Mouse (Mus musculus): ENCODE measurements around the gene Map3k5.
"Not testable (repeated sequence)": the region's sequence is repeated elsewhere in the genome, so short reads cannot be mapped to it uniquely, and the experiment has no call there.

Map3k5 gene

DNA sequence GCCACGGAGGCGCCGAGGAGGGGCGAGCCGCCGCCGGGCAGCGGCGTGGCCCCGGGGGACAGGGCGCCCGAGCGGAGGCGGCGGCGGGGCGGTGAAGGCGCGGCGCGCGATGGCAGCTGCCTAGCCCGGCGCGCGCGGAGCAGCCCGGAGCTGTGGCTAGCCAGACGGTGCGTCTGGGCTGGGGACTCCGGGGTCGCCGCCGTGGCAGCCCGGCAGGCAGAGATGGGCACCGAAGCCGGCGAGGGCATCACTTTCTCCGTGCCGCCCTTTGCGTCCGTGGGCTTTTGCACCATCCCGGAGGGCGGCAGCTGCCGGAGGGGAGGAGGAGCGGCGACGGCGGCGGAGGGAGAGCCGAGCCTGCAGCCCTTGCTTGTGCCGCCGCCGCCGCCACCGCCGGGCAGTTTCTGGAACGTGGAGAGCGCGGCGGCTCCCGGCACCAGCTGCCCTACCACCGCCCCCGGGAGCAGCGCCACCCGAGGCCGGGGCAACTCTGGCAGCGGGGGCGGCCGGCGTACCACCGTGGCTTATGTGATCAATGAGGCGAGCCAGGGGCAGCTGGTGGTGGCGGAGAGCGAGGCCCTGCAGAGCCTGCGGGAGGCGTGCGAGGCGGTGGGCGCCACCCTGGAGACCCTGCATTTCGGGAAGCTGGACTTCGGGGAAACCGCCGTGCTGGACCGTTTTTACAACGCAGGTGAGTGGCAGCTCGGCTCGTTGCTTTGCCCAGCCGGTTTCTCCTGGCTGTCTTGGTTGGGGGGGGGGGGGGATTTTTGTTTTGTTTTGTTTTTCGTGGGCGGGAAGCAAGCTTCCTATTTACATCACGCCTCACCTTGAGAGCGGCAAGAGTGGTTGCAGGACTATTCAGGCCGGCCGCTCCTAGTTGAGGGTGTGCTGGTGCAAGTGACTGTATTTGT is at the start of gene Map3k5:
Gene Map3k5, plus strand, starts transcription at position 89 of the 911 bp plus-strand sequence.
- DNase-seq: peak; percentile 57

DNA sequence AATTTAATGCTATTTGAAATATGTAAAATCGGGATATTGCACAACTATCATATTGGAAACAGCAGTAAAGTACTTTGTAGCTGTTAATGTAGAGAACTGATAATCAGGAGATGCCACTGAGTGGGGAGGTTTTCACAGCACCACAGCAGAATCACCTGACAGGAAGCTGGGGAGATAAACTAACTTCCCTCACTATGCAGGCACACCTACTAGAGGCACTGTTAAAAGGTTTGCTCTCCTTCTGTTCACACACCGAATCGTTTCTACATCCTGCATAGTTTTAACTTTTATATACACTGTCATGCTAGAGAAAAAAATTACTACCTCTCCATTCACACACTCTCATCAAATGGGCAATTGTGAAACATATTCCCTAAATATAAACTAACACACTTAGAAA is 48.0 kb upstream of the Map3k5 start:
- DNase-seq: no peak

- DNase-seq: no peak
Observed at GRCm38 (mm10) chr10:19889908-19890307, 44.4 kb upstream of the Map3k5 start.

- peak; percentile 14 for DNase-seq
Observed at GRCm38 (mm10) chr10:19891686-19892085, 42.6 kb upstream of the Map3k5 start.

DNA sequence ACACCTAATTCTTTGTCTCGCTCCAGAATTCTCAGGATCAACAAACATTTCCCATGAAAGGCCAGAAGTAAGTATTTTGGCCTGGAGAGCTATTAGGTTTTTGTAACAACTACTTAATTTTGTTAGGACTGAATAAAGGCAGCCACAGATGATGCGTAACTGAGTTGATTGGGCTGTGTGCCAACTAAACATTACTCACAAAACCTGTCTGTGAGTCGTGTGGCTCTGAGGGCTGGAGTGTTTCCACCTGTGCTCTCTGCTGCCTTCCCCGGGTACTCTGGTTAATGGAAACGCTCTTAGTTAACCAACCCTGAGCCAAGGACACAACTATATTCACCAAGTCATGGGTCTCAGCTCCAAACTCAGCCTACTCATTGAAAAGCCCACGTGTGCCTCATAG is 41.1 kb upstream of the Map3k5 start:
- no peak for DNase-seq

DNA sequence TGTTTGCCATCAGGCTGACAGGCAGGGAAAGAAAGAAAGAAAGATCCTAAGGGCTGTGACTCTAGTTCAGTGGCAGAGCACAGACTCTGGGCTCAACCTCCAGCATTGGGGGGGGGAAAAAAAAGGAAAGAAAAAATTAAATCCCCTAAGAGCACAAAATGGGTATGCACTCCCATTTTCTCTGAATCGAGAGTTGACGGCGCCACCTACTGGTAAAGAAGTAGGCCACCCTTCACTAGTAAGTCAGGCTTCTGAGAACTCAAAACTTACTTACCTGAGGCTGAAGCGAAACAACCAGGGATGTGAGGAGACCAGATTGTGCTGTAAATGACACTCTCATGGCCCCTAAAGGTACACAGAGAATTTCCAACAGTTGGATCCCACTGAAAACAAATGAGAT is 40.3 kb upstream of the Map3k5 start:
- peak; percentile 59 for DNase-seq

GRCm38 (mm10) chr10:19900191-19900590 is 34.1 kb upstream of the Map3k5 start:
- no peak for DNase-seq

DNA sequence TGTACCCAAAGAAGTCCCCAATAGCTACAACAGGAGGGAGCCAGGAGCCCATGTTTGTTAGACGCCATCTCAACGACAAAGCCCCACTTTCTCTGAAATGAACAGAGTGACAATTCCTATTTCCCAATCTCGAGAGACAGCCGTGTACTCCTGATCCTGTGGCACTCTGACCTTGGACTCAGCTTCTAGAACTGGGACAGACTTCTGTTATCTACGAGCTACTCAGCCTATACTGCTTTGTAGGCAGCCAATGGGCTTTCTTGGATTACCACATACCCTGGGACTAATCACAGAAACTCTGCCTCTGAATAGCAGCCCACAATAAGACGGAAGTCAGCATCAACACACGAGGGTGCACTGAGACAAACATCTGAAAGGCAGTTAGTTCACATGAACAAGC is 32.3 kb upstream of the Map3k5 start:
- DNase-seq: no peak

- DNase-seq: peak; percentile 20
Observed at GRCm38 (mm10) chr10:19904077-19904820, 30.0 kb upstream of the Map3k5 start.

DNA sequence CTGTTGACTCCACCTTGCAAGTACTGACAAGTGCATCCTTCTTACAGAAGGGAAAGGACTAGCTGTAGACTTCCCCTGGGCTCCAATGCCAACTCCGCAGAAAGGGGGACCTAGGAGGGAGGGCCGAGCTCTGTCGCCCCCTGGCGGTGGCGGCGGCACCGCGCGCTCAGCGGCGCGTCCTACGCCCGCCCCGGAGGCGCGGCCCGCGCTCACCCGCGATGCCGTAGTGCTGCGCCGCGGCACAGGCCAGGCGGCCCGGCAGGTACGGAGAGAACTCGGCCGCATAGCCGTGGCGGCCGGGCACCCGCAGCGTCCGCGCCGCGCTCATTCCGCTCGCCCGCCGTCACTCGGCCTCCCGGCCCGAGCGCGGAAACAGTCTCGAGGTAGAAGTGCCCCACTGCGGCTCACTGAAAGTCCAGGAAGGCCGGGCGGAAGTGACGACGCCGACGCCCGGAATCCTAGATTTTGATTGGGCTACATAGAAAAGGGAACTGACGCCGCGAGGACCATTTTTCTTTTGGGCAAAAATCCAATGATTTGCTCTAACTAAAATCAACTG is 26.9 kb upstream of the Map3k5 start, which contains the start of gene Pex7:
Gene Pex7, minus strand, starts transcription at position 444 of the 559 bp plus-strand sequence.
- peak; percentile 93 for DNase-seq

DNA sequence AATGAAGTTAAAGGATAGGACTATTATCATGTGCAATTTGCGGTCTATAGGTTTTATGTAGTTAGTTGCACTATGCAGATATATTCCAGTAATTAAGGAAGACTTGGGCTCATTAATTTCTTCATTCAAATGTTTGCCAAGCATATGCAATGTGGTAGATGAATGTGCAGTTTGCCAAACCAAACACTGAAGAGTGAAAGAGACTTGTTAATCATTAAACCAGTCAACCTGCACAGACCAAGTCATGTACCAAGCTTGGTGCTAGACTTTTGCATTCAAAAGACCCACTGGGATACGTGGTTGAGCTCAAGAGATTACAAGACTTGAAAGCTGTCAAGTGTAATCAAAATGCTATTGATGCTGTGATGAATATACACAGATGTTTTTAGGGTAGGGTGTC is 26.2 kb upstream of the Map3k5 start:
- no peak for DNase-seq

DNA sequence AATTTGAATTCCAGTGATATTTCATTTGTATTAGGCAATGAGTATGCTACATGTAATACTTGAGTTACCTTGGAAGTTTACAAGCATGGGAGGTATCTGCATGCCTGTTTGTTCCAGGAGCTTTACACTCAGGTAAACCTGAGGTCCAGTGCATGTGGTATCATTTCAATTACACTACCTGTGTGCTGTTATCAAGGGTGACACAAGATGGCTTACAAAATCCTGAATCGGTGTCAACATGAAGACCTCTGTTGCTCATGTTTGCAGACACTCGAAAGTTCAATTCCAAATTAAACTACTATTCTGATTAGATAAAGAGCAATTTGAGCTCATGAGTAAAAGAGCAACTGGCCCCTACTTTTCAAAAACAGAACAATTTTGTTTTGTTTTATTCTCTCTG is 23.8 kb upstream of the Map3k5 start:
- no peak for DNase-seq

- no peak for DNase-seq
Observed at GRCm38 (mm10) chr10:19911583-19911982, 22.7 kb upstream of the Map3k5 start.

- DNase-seq: no peak
Observed at GRCm38 (mm10) chr10:19913806-19914205, 20.5 kb upstream of the Map3k5 start.

DNA sequence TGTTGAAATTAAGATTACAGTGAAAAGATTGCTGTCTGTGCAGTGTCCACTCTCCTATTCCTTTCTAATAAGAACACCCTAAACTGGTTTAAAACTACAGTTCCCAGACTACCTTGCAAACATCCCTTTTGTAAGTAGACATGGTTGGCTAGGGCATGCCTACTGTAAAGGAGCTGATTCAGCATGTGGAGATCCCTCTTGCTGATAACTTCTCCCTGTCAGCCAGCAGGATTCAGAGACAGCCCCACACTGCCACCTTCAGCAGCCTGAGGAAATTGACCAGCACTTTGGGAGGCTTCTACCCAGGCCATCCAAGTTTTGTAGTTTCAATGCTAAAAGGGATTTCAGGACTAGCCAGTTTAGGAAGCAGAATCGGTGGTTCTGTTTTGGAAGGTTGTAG is 19.0 kb upstream of the Map3k5 start:
- DNase-seq: peak; percentile 48

DNA sequence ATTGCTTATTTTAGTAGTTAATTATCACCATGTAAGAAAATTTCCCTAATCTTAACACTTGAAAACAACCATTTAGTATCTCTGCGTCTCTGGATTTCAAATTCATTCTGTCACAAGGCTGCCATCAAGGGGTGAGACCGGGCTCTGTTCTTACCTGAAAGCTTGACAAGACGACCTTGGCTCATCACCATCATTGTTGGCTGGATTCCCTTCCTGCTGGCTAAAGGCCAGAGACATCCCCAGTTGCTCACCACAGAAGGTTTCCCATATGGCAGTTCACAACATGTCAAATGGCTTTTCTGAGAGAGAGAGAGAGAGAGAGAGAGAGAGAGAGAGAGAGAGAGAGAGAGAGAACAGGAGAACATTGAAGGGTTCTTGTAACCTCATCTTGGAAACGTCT is 11.9 kb upstream of the Map3k5 start:
- DNase-seq: no peak

- no peak for DNase-seq
Observed at GRCm38 (mm10) chr10:19924256-19924655, 10.0 kb upstream of the Map3k5 start.

DNA sequence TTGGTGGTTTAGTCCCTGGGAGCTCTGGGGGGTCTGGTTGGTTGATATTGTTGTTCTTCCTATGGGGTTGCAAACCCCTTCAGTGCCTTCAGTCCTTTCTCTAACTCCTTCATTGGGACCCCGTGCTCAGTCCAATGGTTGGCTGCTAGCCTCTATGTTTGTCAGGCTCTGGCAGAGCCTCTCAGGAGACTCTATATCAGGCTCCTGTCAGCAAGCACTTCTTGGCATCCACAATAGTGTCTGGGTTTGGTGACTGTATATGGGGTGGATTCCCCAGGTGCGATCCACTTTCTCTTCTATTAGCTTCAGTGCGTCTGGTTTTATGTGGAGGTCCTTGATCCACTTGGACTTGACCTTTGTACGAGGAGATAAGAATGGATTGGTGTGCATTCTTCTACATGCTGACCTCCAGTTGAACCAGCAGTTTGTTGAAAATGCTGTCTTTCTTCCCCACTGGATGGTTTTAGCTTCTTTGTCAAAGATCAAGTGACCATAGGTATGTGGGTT is 7.8 kb upstream of the Map3k5 start:
- not testable (repeated sequence) for DNase-seq

DNA sequence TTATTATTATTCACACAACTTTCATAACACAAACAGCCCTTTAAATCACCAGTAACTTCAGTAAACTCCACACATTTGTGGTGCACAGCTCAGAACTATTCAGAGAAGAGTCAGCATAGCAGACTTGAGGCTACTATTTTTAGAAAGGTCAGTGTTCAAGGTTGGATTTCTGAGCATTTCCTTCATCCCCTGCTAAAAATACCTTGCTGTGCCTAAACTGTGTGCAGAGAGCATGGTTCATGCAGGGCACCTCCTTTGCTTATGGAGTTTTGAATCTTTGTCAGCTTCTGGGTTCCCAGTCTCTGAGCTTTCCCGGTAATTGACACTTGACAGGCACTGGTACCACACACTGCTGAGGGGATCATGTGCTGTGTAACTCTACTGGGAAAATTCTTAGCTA is 6.1 kb upstream of the Map3k5 start:
- no peak for DNase-seq

DNA sequence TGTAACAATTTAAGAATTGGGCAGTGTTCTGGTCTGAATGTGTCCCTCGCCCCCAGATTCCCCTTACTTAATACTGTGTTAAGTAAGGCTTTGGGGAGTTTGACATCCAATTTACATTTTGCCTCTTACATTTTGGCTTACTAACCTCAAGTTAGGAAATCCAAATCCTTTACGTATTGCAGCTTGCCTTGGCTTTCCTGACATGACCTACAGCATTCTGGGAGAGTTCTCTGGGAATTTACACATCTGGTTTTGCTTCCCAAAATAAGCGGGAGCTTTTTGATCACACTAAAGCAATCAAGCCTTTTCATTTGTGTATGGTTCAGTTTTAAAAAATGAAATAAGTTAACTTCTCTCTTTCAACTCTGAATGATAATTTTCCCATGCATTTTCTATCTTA is 1.3 kb upstream of the Map3k5 start:
- DNase-seq: no peak

DNA sequence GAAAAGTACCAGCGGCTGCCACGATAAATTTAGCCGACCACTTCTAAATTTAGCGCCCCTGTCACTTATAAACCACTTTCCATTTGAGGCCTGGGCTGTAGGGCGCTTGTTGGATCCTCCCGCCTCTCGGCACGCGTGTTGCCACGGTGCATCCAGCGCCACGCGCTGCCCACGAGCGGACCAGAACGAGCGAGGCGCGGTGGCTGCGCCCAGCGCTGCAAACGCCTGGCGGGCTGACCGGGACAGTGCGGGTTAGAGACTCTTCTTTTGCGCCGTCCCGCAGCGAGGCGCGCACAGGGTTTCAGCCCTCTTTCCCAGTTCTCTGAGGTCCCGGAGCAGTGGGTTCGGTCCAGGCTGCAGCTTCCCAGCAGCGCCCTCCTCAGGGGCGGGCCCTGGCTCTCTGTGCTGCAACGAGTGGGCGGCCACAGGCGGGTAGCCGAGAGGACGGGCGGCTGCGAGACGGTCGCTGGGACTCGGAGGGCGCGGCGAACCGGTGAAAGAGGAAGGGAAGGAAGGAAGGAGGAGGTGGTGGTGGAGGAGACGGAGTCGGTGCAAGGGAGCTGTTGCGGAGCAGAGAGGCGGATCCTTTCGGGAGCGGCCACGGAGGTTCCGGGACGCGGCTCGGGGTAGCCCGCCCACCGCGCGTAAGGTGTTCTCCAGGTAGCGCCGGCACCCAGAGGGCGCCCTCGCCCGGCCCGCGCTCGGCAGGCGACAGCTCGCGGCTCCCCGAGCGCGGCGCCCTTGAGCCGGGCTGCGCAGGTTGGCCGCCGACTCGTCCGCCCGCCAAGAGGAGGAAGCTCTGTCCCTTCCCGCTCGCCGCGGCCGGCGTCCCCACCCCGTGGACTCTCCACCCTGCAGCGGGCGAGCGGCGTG is 525 bp upstream of the Map3k5 start:
- peak; percentile 90 for DNase-seq

DNA sequence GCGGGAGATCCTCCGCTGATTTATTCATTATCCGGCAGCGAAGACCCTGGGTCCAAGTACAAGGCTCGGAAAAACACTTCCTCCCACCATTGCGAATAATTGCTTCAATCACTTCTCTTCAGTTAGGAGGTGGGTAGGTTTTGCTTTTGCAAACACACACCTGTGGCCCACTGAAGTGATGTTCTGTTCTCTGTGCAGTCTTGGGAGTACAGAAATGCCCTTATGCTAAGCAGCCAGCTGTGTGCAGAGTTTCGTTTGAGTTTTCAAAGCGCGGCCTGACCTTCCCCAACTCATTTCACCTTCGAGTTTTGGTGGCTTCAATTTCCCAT is 987 bp downstream of the Map3k5 start:
- peak; percentile 27 for DNase-seq

Measured in thymus, postnatal 14 days (tissue).